Mouse (Mus musculus) liver, embryonic 15.5 days (tissue): ENCODE measurements around the gene Olfr1371. TPM values are rescaled to one million over a fixed set of nuclear protein-coding genes. Genes with fewer than 3 reads are reported as not detected.
"Not testable (repeated sequence)": the region's sequence is repeated elsewhere in the genome, so short reads cannot be mapped to it uniquely, and the experiment has no call there.

Experiments
- ATAC-seq: fragments of 200-750 bp; cut with Nextera tagmentation; 2 replicates; pipeline ENCODE4 v1.8.0; 2017; ENCODE audit warnings: moderate number of reproducible peaks, mild to moderate bottlenecking, moderate library complexity; ENCODE audit not compliant: insufficient read depth
- H3K27ac ChIP-seq: fragments of 300-500 bp; sonication (generic); replicated peaks from 2 replicates; pipeline ENCODE4 v1.5.1; 2015; ENCODE audit warnings: mild to moderate bottlenecking, inconsistent platforms
- H3K27me3 ChIP-seq: fragments of 300-500 bp; sonication (generic); 2 replicates; pipeline ENCODE4 v1.6.1; 2015; ENCODE audit warnings: mild to moderate bottlenecking, inconsistent platforms
- H3K36me3 ChIP-seq: fragments of 300-500 bp; sonication (generic); replicated peaks from 2 replicates; pipeline ENCODE4 v1.6.1; 2015; ENCODE audit warnings: moderate library complexity, mild to moderate bottlenecking, inconsistent platforms
- H3K4me1 ChIP-seq: fragments of 300-500 bp; sonication (generic); replicated peaks from 2 replicates; pipeline ENCODE4 v1.6.1; 2015; ENCODE audit warnings: inconsistent platforms
- H3K4me2 ChIP-seq: fragments of 300-500 bp; sonication (generic); 2 replicates; pipeline ENCODE4 v1.6.1; 2015; ENCODE audit warnings: moderate library complexity, mild to moderate bottlenecking, inconsistent platforms
- H3K4me3 ChIP-seq: fragments of 300-500 bp; sonication (generic); replicated peaks from 2 replicates; pipeline ENCODE4 v1.5.1; 2015; ENCODE audit warnings: mild to moderate bottlenecking, inconsistent platforms
- H3K9ac ChIP-seq: fragments of 300-500 bp; sonication (generic); 2 replicates; pipeline ENCODE4 v1.6.1; 2015; ENCODE audit warnings: moderate library complexity, mild to moderate bottlenecking, inconsistent platforms
- H3K9me3 ChIP-seq: fragments of 300-500 bp; sonication (generic); replicated peaks from 2 replicates; pipeline ENCODE4 v1.6.1; 2016; ENCODE audit warnings: inconsistent platforms
- WGBS: fragments of 180-500 bp; shearing (Covaris S2); methylation state at CpG from one replicate; pipeline ENCODE4 v1.1.7; 2015; ENCODE audit warnings: mixed read lengths; ENCODE audit not compliant: insufficient replicate concordance; 5-methylcytosine and 5-hydroxymethylcytosine counted together
- polyA plus RNA-seq: library from polyadenylated mRNA; unstranded; fragments of >200 nt; fragmentation: Nextera tagmentation; extraction: Ambion mirVana; gene quantifications from 2 replicates; pipeline ENCODE4 v1.2.1, GENCODE M21; 2015

Gene Olfr1371
- polyA plus RNA-seq, 1 experiment from 2014 or later: not detected

DNA sequence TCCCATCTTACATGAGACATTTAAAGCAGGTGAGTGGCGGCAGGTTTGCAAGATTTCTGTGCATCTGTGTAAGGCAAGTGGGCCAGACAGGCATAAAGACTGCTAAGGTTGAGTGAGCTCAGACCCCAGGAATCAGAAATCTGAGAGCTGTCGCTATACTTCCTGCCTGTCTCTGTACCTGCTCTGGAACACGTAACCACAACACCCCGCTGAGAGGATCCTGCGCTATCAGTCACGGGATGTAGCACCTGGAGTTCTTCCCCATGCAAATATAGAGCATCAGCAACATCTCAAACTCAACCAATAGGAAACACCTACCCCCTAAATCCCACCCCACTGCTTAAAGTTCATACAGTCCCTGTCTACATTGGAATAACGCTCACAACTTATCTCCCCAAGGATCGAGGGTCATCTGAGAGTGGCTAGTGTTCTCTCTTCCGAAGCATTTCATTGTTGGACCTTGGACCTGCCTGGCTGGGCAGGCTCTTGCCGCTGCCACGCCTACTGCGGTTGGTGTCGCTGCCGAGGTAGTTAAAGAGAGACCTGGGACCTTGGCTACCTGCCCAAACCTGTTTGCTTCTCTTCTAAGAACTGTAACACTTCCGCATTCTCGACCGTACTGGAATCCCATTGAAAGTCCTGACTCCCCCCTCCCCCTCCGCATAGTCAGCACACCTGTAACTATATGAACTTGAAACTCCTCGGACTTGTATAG, 10.3 kb upstream of the Olfr1371 start:
- Histone ChIP-seq H3K9ac (0 out of 2 replicates have a peak overlapping the region, but pooled peaks have one; percentile 2), H3K27me3 (peaks cover 8% of the 10 kb centered on the region; the same call in 1 of the 2 replicates), H3K36me3 (no peaks in the 10 kb centered on the region), H3K4me2 (peak overlapping the region; percentile 39), H3K4me3 (peak overlapping the region; percentile 22), H3K9me3 (no peaks in the 10 kb centered on the region), H3K4me1 (peaks cover 12% of the 10 kb centered on the region), H3K27ac (peak overlapping the region; percentile 34; the same call in 1 of the 2 replicates)
- ATAC-seq: peak; percentile 69
- 10% methylated on average over 19 of the region's 19 CpGs for WGBS

- Histone ChIP-seq H3K27ac (no peak overlapping the region), H3K4me3 (no peak overlapping the region), H3K4me1 (peaks cover 12% of the 10 kb centered on the region), H3K36me3 (no peaks in the 10 kb centered on the region), H3K27me3 (peaks cover 8% of the 10 kb centered on the region; the same call in 1 of the 2 replicates), H3K4me2 (no peak overlapping the region), H3K9ac (no peak overlapping the region), H3K9me3 (no peaks in the 10 kb centered on the region)
- ATAC-seq: no peak
- WGBS: 47% methylated on average over 6 of the region's 6 CpGs
Observed at GRCm38 (mm10) chr11:52222891-52223290, 9.1 kb upstream of the Olfr1371 start.

GRCm38 (mm10) chr11:52221921-52222320, 8.1 kb upstream of the Olfr1371 start:
- H3K36me3 ChIP-seq, H3K9ac ChIP-seq: not testable (repeated sequence)
- WGBS: 69% methylated on average over 6 of the region's 6 CpGs

GRCm38 (mm10) chr11:52220282-52220681, 6.5 kb upstream of the Olfr1371 start:
- 6% methylated on average over 4 of the region's 4 CpGs for WGBS
- H3K4me2 ChIP-seq: 0 out of 2 replicates have a peak overlapping the region, but pooled peaks have one; percentile 25
- no peak overlapping the region for H3K9ac ChIP-seq
- peaks cover 8% of the 10 kb centered on the region; the same call in 1 of the 2 replicates for H3K27me3 ChIP-seq
- no peaks in the 10 kb centered on the region for H3K36me3 ChIP-seq
- ATAC-seq: no peak
- H3K4me1 ChIP-seq: peaks cover 12% of the 10 kb centered on the region
- H3K4me3 ChIP-seq: no peak overlapping the region
- H3K9me3 ChIP-seq: no peaks in the 10 kb centered on the region
- H3K27ac ChIP-seq: no peak overlapping the region

More at GRCm38 (mm10) chr11:52221921-52222320, 8.1 kb upstream of the Olfr1371 start:
- not testable (repeated sequence) for H3K27ac ChIP-seq, H3K27me3 ChIP-seq, H3K4me2 ChIP-seq, H3K4me3 ChIP-seq, H3K9me3 ChIP-seq, ATAC-seq
- H3K4me1 ChIP-seq: peaks cover 12% of the 10 kb centered on the region

DNA sequence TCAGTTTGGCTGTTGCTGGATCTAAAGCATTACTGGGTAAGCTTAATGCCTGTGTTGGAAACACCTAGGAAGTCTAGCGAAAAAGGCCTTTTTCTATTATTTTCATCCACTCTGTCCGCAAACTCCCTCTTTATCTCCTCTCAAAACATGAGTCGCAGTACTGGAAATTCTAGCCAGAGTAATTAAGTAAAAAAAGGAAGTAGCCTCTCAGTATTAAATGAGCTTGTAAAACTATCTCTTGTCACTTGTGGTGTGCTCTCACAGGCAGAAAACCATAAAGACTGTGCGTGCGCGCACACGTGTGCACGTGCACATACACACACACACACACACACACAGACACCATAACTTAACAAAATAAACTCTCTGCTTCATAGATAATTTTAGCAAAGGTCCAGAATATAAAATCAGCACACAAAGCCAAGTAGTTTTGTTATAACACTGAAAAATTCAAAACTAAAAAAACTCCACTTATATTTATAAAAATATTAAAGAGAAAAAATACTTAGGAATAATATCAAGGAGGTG, 17.2 kb downstream of the Olfr1371 start:
- ATAC-seq: not testable (repeated sequence)

GRCm38 (mm10) chr11:52180651-52181050, 33.1 kb downstream of the Olfr1371 start:
- not testable (repeated sequence) for H3K4me2 ChIP-seq, H3K9me3 ChIP-seq, H3K27ac ChIP-seq, H3K4me3 ChIP-seq, H3K4me1 ChIP-seq, H3K27me3 ChIP-seq, H3K9ac ChIP-seq, H3K36me3 ChIP-seq, ATAC-seq
- WGBS: 56% methylated on average over 4 of the region's 4 CpGs

More for the DNA sequence above, 17.2 kb downstream of the Olfr1371 start:
- not testable (repeated sequence) for H3K4me2 ChIP-seq, H3K9ac ChIP-seq, H3K4me3 ChIP-seq, H3K36me3 ChIP-seq, H3K27me3 ChIP-seq, H3K9me3 ChIP-seq, H3K4me1 ChIP-seq, H3K27ac ChIP-seq
- WGBS: 62% methylated on average over 8 of the region's 8 CpGs

DNA sequence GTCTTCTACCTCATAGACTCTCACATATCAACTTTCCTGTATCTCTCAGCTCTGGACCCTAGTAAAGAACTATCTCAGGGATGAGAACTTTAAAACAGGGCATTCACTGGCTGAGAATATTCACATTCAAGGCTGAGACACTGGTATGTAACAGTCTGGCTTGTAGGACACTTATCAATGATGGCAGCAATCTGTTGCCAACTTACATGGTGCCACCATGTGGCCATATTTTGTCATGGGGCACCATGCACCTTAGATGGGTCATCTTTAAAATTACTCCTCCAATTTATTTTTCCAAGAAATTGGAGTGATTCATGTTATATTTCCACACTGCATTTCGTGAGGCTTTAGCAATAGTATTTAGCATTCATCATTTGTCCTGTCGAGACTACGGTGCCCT, 33.9 kb downstream of the Olfr1371 start:
- 83% methylated on average over 2 of the region's 3 CpGs for WGBS
- H3K27ac ChIP-seq, H3K4me3 ChIP-seq, ATAC-seq, H3K4me2 ChIP-seq, H3K9me3 ChIP-seq, H3K27me3 ChIP-seq, H3K9ac ChIP-seq, H3K4me1 ChIP-seq, H3K36me3 ChIP-seq: not testable (repeated sequence)

- peaks cover 76% of the 10 kb centered on the region for H3K27me3 ChIP-seq
- peak overlapping the region; percentile 49 for H3K4me3 ChIP-seq
- H3K9ac ChIP-seq: no peak overlapping the region
- H3K27ac ChIP-seq: no peak overlapping the region
- H3K9me3 ChIP-seq: no peaks in the 10 kb centered on the region
- no peak for ATAC-seq
- H3K4me1 ChIP-seq: no peaks in the 10 kb centered on the region
- peak overlapping the region; percentile 65 for H3K4me2 ChIP-seq
- 9% methylated on average over 12 of the region's 12 CpGs for WGBS
- H3K36me3 ChIP-seq: no peaks in the 10 kb centered on the region
Observed at GRCm38 (mm10) chr11:52168461-52168860, 45.3 kb downstream of the Olfr1371 start.

- H3K4me3 ChIP-seq: peak overlapping the region; percentile 49
- ATAC-seq: peak; percentile 47
- not testable (repeated sequence) for H3K9me3 ChIP-seq, H3K9ac ChIP-seq, H3K4me1 ChIP-seq, H3K27ac ChIP-seq, H3K36me3 ChIP-seq
- H3K27me3 ChIP-seq: peaks cover 76% of the 10 kb centered on the region
- H3K4me2 ChIP-seq: peak overlapping the region; percentile 65
- WGBS: 1% methylated on average over 27 of the region's 42 CpGs
Observed at GRCm38 (mm10) chr11:52167901-52168302, 45.9 kb downstream of the Olfr1371 start.

GRCm38 (mm10) chr11:52167126-52167525, 46.7 kb downstream of the Olfr1371 start:
- H3K27me3 ChIP-seq: peaks cover 70% of the 10 kb centered on the region
- H3K4me1 ChIP-seq: no peaks in the 10 kb centered on the region
- 0 out of 2 replicates have a peak overlapping the region, but pooled peaks have one; percentile 65 for H3K4me2 ChIP-seq
- under 1% methylated on average over 21 of the region's 21 CpGs for WGBS
- no peaks in the 10 kb centered on the region for H3K9me3 ChIP-seq
- no peak overlapping the region for H3K27ac ChIP-seq
- H3K9ac ChIP-seq: no peak overlapping the region
- no peak for ATAC-seq
- no peaks in the 10 kb centered on the region for H3K36me3 ChIP-seq
- no peak overlapping the region; the same call in 1 of the 2 replicates for H3K4me3 ChIP-seq

DNA sequence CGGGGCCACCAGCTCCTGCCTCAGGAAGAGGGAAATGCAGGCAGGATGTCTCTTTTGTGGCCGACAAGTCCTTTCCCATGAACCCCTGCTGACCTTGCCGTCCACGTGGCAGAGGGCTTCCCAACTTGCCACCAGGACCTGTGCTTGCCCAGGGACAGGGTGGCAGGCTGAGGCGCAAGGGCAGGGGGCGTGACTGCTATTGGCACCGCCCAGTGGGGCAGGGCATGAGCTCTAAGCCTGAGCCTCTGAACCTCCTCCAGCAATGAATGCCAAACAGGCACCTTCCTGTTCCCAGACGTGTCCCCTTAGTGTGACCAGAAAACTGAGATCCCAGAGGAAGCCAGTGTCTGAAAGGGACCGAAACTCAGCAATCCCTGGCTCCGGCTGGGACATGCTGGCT, 49.9 kb downstream of the Olfr1371 start:
- no peak for ATAC-seq
- H3K9me3 ChIP-seq: no peaks in the 10 kb centered on the region
- H3K9ac ChIP-seq: no peak overlapping the region
- no peaks in the 10 kb centered on the region for H3K4me1 ChIP-seq
- H3K4me3 ChIP-seq: no peak overlapping the region
- H3K27ac ChIP-seq: no peak overlapping the region
- no peaks in the 10 kb centered on the region for H3K36me3 ChIP-seq
- 19% methylated on average over 10 of the region's 10 CpGs for WGBS
- H3K27me3 ChIP-seq: peaks cover 45% of the 10 kb centered on the region
- peak overlapping the region; percentile 13; the same call in 1 of the 2 replicates for H3K4me2 ChIP-seq
